Mouse (Mus musculus): ENCODE results near the gene Tmem247. TPM values are rescaled to one million over a fixed set of nuclear protein-coding genes. Genes with fewer than 3 reads are reported as not detected.

Gene Tmem247
- polyA plus RNA-seq, 1 experiment: not detected

- Histone ChIP-seq H3K27ac (ENCODE audit: insufficient read depth, low read length) (no peak overlapping the region), H3K4me3 (replicated peaks; ENCODE audit: insufficient read depth, low read depth, low read length) (no peak overlapping the region), H3K27me3 (ENCODE audit: control insufficient read depth, insufficient read depth, low read length) (no peaks in the 10 kb centered on the region), H3K4me1 (ENCODE audit: control insufficient read depth, insufficient read depth, low read length) (no peaks in the 10 kb centered on the region)
- no peak for DNase-seq
- WGBS: 87% methylated on average over 15 of the region's 15 CpGs
- TF ChIP-seq CTCF (IDR thresholded peaks at IDR 0.05; ENCODE audit: borderline replicate concordance, insufficient read depth, low read depth, low read length): no peak
- no peak for TF ChIP-seq POLR2A (IDR thresholded peaks at IDR 0.05; ENCODE audit: borderline replicate concordance, insufficient read depth, low read length)
These were observed 53.0 kb downstream of the Tmem247 start for GRCm38 (mm10) chr17:86970026-86970750.

- 50% methylated on average over 5 of the region's 5 CpGs for WGBS
- no peaks in the 10 kb centered on the region for H3K27me3 ChIP-seq (ENCODE audit: control insufficient read depth, insufficient read depth, low read length)
- TF ChIP-seq CTCF (IDR thresholded peaks at IDR 0.05; ENCODE audit: borderline replicate concordance, insufficient read depth, low read depth, low read length) (no peak), POLR2A (IDR thresholded peaks at IDR 0.05; ENCODE audit: borderline replicate concordance, insufficient read depth, low read length) (no peak)
- H3K4me3 ChIP-seq (replicated peaks; ENCODE audit: insufficient read depth, low read depth, low read length): no peak overlapping the region
- H3K27ac ChIP-seq (ENCODE audit: insufficient read depth, low read length): no peak overlapping the region
- no peaks in the 10 kb centered on the region for H3K4me1 ChIP-seq (ENCODE audit: control insufficient read depth, insufficient read depth, low read length)
- no peak for DNase-seq
These were observed 53.9 kb downstream of the Tmem247 start for GRCm38 (mm10) chr17:86971036-86971435.

DNA sequence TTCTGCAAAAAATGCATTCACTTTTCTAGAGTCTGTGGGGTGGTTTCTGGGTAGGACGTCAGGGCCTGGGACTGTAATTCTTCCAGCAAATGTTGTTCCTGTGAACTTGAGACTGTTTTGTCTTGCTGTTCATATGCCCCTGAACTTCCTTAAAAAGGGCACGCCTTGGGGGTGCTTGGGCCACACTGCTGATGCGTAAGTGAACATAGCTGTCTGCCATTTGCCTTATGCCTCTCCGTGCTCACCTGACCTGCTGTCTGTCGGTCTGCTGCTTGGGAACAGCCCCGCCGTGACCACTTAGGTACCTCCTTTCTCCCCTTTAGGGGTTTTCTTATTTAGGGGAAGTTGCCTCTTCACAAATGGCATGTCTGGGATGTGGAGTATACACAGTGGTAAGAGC, 54.7 kb downstream of the Tmem247 start:
- TF ChIP-seq POLR2A (IDR thresholded peaks at IDR 0.05; ENCODE audit: borderline replicate concordance, insufficient read depth, low read length) (no peak), CTCF (IDR thresholded peaks at IDR 0.05; ENCODE audit: borderline replicate concordance, insufficient read depth, low read depth, low read length) (no peak)

More for the DNA sequence above, 54.7 kb downstream of the Tmem247 start:
- WGBS: 93% methylated on average over 7 of the region's 7 CpGs
- no peak for DNase-seq
- no peak overlapping the region for H3K27ac ChIP-seq (ENCODE audit: insufficient read depth, low read length)
- H3K4me1 ChIP-seq (ENCODE audit: control insufficient read depth, insufficient read depth, low read length): no peaks in the 10 kb centered on the region
- H3K4me3 ChIP-seq (replicated peaks; ENCODE audit: insufficient read depth, low read depth, low read length): no peak overlapping the region
- no peaks in the 10 kb centered on the region for H3K27me3 ChIP-seq (ENCODE audit: control insufficient read depth, insufficient read depth, low read length)

Other genes with a start within 250 kb of the Tmem247 start
- gene Epas1, start 163.6 kb upstream of the Tmem247 start, polyA plus RNA-seq (2012; rRNA removed): 63.0 and 71.1 TPM in 2 replicates
- gene Atp6v1e2, start 30.5 kb downstream of the Tmem247 start, polyA plus RNA-seq (2012; rRNA removed): 0.22 TPM in 1 of 2 replicates, not detected in the other
- gene Rhoq, start 45.7 kb downstream of the Tmem247 start, polyA plus RNA-seq (2012; rRNA removed): 42.5 and 47.1 TPM in 2 replicates
- gene Pigf, start 108.1 kb downstream of the Tmem247 start, polyA plus RNA-seq (2012; rRNA removed): 18.2 and 19.6 TPM in 2 replicates
- gene Cript, start 108.2 kb downstream of the Tmem247 start, polyA plus RNA-seq (2012; rRNA removed): 77.0 and 86.6 TPM in 2 replicates
- 55.8 and 57.6 TPM in 2 replicates for gene Socs5, start 190.3 kb downstream of the Tmem247 start, polyA plus RNA-seq (2012; rRNA removed)

All from cerebellum, adult 2 months (tissue).